Mouse (Mus musculus): ENCODE results near the gene Pkdrej. TPM values are rescaled to one million over a fixed set of nuclear protein-coding genes. Genes with fewer than 3 reads are reported as not detected.

Pkdrej gene
- polyA plus RNA-seq, 1 experiment from 2014 or later = not detected

GRCm38 (mm10) chr15:85808031-85808430, 13.5 kb downstream of the Pkdrej start:
- WGBS = 79% methylated on average over 6 of the region's 6 CpGs
- H3K4me1 ChIP-seq = peaks cover 15% of the 10 kb centered on the region
- H3K36me3 ChIP-seq (ENCODE audit: poor library complexity, severe bottlenecking) = no peaks in the 10 kb centered on the region
- no peak overlapping the region for H3K4me3 ChIP-seq
- no peak for ATAC-seq
- H3K9me3 ChIP-seq (replicated peaks) = no peaks in the 10 kb centered on the region
- no peak overlapping the region for H3K27ac ChIP-seq
- no peak overlapping the region for H3K4me2 ChIP-seq
- no peak overlapping the region for H3K9ac ChIP-seq
- H3K27me3 ChIP-seq = no peaks in the 10 kb centered on the region

DNA sequence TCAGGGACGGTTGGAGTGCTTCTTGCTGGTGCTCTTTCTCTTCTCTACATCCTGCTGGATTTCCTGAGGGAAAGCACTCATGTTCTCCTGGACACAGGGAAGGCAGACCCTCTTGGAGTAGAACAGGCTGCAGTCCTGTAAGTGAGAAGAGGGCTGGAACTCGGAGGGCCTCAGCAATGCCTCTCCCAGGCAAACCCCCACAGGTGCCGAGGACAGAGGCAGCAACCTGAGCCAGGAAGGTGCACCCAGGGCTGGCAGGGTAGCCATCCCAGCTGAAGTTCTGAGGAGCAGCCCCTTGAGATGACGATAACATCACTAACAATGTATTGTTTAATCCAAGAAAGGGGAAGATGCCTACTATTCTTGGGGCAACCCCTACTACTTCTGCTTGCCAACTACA, 14.1 kb downstream of the Pkdrej start:
- H3K4me2 ChIP-seq = no peak overlapping the region
- no peaks in the 10 kb centered on the region for H3K9me3 ChIP-seq (replicated peaks)
- no peak for ATAC-seq
- H3K4me1 ChIP-seq = peaks cover 17% of the 10 kb centered on the region
- no peaks in the 10 kb centered on the region for H3K27me3 ChIP-seq
- WGBS = 81% methylated on average over 4 of the region's 4 CpGs
- H3K4me3 ChIP-seq = no peak overlapping the region
- H3K27ac ChIP-seq = no peak overlapping the region
- no peak overlapping the region for H3K9ac ChIP-seq
- no peaks in the 10 kb centered on the region for H3K36me3 ChIP-seq (ENCODE audit: poor library complexity, severe bottlenecking)

GRCm38 (mm10) chr15:85806886-85807285, 14.6 kb downstream of the Pkdrej start:
- Histone ChIP-seq H3K36me3 (ENCODE audit: poor library complexity, severe bottlenecking) (no peaks in the 10 kb centered on the region), H3K4me2 (no peak overlapping the region), H3K4me1 (peaks cover 14% of the 10 kb centered on the region), H3K27ac (no peak overlapping the region), H3K9ac (no peak overlapping the region), H3K9me3 (replicated peaks) (no peaks in the 10 kb centered on the region), H3K27me3 (no peaks in the 10 kb centered on the region), H3K4me3 (no peak overlapping the region)
- WGBS = 89% methylated on average over 4 of the region's 4 CpGs
- ATAC-seq = no peak

DNA sequence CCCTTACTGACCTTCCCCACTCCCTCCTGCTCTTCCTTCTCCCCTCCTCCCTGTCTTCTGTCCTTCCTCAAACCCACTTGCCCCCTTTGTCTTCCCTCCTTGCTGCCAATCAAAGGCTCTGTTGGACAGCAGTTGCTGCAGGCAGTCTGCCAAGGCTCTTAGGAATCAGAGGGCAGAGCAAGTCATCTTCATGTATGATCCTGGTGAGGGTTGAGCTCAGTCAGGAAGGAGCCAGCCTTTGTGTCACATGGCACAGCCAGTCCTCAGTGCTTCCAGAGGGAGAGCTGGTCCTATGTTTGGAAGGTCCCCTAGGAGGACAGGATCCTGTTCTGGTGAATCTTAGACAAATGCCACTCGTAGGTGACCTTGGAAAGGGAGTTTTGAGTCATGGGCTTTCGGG, 18.6 kb downstream of the Pkdrej start:
- H3K4me3 ChIP-seq = no peak overlapping the region
- no peak overlapping the region for H3K27ac ChIP-seq
- WGBS = 79% methylated on average over 2 of the region's 2 CpGs
- no peak overlapping the region for H3K4me2 ChIP-seq
- no peaks in the 10 kb centered on the region for H3K36me3 ChIP-seq (ENCODE audit: poor library complexity, severe bottlenecking)
- ATAC-seq = no peak
- H3K27me3 ChIP-seq = no peaks in the 10 kb centered on the region
- H3K9me3 ChIP-seq (replicated peaks) = no peaks in the 10 kb centered on the region
- no peak overlapping the region for H3K9ac ChIP-seq
- H3K4me1 ChIP-seq = 0 out of 2 replicates have a peak, but pooled peaks cover 4% of the 10 kb centered on the region

- no peaks in the 10 kb centered on the region for H3K27me3 ChIP-seq
- H3K36me3 ChIP-seq (ENCODE audit: poor library complexity, severe bottlenecking) = no peaks in the 10 kb centered on the region
- WGBS = 95% methylated on average over 8 of the region's 8 CpGs
- H3K9me3 ChIP-seq (replicated peaks) = no peaks in the 10 kb centered on the region
- ATAC-seq = no peak
- H3K4me3 ChIP-seq = no peak overlapping the region
- no peak overlapping the region for H3K9ac ChIP-seq
- H3K4me1 ChIP-seq = 0 out of 2 replicates have a peak, but pooled peaks cover 4% of the 10 kb centered on the region
- H3K4me2 ChIP-seq = no peak overlapping the region
- H3K27ac ChIP-seq = no peak overlapping the region
Observed at GRCm38 (mm10) chr15:85798676-85799075, 22.9 kb downstream of the Pkdrej start.

DNA sequence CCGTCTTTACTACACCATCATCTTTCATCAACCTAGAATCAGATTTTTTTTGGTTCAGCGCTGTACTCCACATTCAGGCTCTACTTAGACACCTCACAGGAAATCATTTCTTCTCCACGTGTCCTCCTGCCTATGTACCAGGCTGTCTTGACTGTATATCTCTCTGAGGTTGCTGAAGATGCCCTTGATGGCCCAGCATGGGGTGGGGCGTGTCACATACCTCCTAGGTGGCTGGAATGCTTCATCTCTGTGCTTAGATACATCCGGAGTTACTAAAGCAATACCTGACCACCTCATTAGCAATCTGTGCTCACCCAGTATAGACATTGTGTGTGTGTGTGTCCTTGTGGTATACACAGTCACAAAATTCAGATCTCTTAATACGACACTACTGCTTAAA, 26.0 kb downstream of the Pkdrej start:
- no peak for ATAC-seq
- Histone ChIP-seq H3K36me3 (ENCODE audit: poor library complexity, severe bottlenecking) (no peaks in the 10 kb centered on the region), H3K4me3 (no peak overlapping the region), H3K27me3 (no peaks in the 10 kb centered on the region), H3K27ac (no peak overlapping the region), H3K9me3 (replicated peaks) (no peaks in the 10 kb centered on the region), H3K4me1 (no peaks in the 10 kb centered on the region), H3K9ac (no peak overlapping the region), H3K4me2 (no peak overlapping the region)
- WGBS = 82% methylated on average over 6 of the region's 6 CpGs

DNA sequence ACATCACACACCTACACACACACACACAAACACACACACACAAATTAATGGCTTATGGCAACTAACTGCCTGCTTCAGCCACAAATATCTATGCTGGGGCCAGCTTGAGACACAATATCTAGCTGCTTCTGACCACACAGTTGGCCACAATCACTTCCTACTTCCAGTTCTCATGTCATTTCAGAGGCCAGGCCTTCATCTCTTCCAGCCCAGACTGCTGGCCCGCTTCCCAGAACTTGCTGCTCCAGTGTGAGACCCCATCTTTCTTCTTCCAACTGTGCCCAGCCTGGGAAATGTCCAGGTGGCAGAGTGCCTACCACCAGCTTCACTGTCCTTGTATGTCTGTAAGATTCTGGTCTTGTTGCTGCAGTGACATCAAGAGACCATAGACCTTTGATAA, 28.7 kb downstream of the Pkdrej start:
- ATAC-seq = no peak
- 62% methylated on average over 1 of the region's 1 CpGs for WGBS
- Histone ChIP-seq H3K4me3 (no peak overlapping the region), H3K27me3 (no peaks in the 10 kb centered on the region), H3K36me3 (ENCODE audit: poor library complexity, severe bottlenecking) (no peaks in the 10 kb centered on the region), H3K9me3 (replicated peaks) (no peaks in the 10 kb centered on the region), H3K27ac (no peak overlapping the region), H3K4me1 (no peaks in the 10 kb centered on the region), H3K4me2 (no peak overlapping the region), H3K9ac (no peak overlapping the region)

GRCm38 (mm10) chr15:85791449-85791848, 30.1 kb downstream of the Pkdrej start:
- Histone ChIP-seq H3K4me2 (no peak overlapping the region), H3K27ac (no peak overlapping the region), H3K4me3 (no peak overlapping the region), H3K4me1 (no peaks in the 10 kb centered on the region), H3K36me3 (ENCODE audit: poor library complexity, severe bottlenecking) (no peaks in the 10 kb centered on the region), H3K9me3 (replicated peaks) (no peaks in the 10 kb centered on the region), H3K9ac (no peak overlapping the region), H3K27me3 (no peaks in the 10 kb centered on the region)
- ATAC-seq = no peak
- WGBS = 86% methylated on average over 4 of the region's 4 CpGs

GRCm38 (mm10) chr15:85788633-85789032, 32.9 kb downstream of the Pkdrej start:
- no peaks in the 10 kb centered on the region for H3K9me3 ChIP-seq (replicated peaks)
- H3K4me1 ChIP-seq = no peaks in the 10 kb centered on the region
- no peak overlapping the region for H3K27ac ChIP-seq
- no peak for ATAC-seq
- H3K9ac ChIP-seq = no peak overlapping the region
- no peak overlapping the region for H3K4me2 ChIP-seq
- H3K36me3 ChIP-seq (ENCODE audit: poor library complexity, severe bottlenecking) = no peaks in the 10 kb centered on the region
- H3K27me3 ChIP-seq = no peaks in the 10 kb centered on the region
- no peak overlapping the region for H3K4me3 ChIP-seq
- WGBS = 84% methylated on average over 16 of the region's 16 CpGs

GRCm38 (mm10) chr15:85788051-85788450, 33.5 kb downstream of the Pkdrej start:
- no peaks in the 10 kb centered on the region for H3K27me3 ChIP-seq
- H3K9me3 ChIP-seq (replicated peaks) = no peaks in the 10 kb centered on the region
- no peaks in the 10 kb centered on the region for H3K36me3 ChIP-seq (ENCODE audit: poor library complexity, severe bottlenecking)
- no peak overlapping the region for H3K27ac ChIP-seq
- 87% methylated on average over 4 of the region's 4 CpGs for WGBS
- H3K4me1 ChIP-seq = no peaks in the 10 kb centered on the region
- no peak for ATAC-seq
- no peak overlapping the region for H3K4me3 ChIP-seq
- no peak overlapping the region for H3K4me2 ChIP-seq
- H3K9ac ChIP-seq = no peak overlapping the region

- Histone ChIP-seq H3K36me3 (ENCODE audit: poor library complexity, severe bottlenecking) (no peaks in the 10 kb centered on the region), H3K9ac (no peak overlapping the region), H3K4me1 (no peaks in the 10 kb centered on the region), H3K27me3 (no peaks in the 10 kb centered on the region), H3K4me2 (no peak overlapping the region), H3K9me3 (replicated peaks) (no peaks in the 10 kb centered on the region), H3K4me3 (no peak overlapping the region), H3K27ac (no peak overlapping the region)
- 92% methylated on average over 6 of the region's 6 CpGs for WGBS
- no peak for ATAC-seq
Observed at GRCm38 (mm10) chr15:85787482-85787881, 34.1 kb downstream of the Pkdrej start.

GRCm38 (mm10) chr15:85786711-85787110, 34.8 kb downstream of the Pkdrej start:
- no peak for ATAC-seq
- Histone ChIP-seq H3K4me3 (no peak overlapping the region), H3K27ac (no peak overlapping the region), H3K27me3 (no peaks in the 10 kb centered on the region), H3K4me1 (no peaks in the 10 kb centered on the region), H3K9me3 (replicated peaks) (no peaks in the 10 kb centered on the region), H3K4me2 (no peak overlapping the region), H3K36me3 (ENCODE audit: poor library complexity, severe bottlenecking) (no peaks in the 10 kb centered on the region), H3K9ac (no peak overlapping the region)
- 68% methylated on average over 5 of the region's 5 CpGs for WGBS

DNA sequence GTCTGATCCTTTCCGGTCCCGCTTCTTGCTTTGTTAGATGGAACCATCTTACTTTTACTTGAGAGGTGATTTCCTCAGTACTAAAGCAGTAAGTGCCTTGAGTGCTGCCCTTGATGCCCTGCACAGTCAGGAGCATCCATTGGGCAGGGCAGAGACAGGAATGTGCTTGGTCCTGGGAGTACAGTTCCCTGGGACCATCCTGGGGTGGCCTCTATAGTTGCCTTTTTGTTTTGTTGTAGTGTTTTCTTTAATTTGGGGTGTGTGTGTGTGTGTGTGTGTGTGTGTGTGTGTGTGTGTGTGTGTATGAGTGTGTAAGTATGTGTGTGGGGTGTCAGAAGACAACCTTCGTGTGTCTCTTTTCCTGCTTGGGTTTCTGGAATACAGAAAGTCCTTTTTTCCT, 37.2 kb downstream of the Pkdrej start:
- Histone ChIP-seq H3K4me2 (no peak overlapping the region), H3K4me1 (no peaks in the 10 kb centered on the region), H3K27ac (no peak overlapping the region), H3K27me3 (no peaks in the 10 kb centered on the region), H3K4me3 (no peak overlapping the region), H3K9me3 (replicated peaks) (no peaks in the 10 kb centered on the region), H3K9ac (no peak overlapping the region), H3K36me3 (ENCODE audit: poor library complexity, severe bottlenecking) (no peaks in the 10 kb centered on the region)
- 95% methylated on average over 3 of the region's 3 CpGs for WGBS
- no peak for ATAC-seq

Data from forebrain, embryonic 13.5 days (tissue).